Mouse (Mus musculus): ENCODE measurements around the gene Bhlhe23.
A peak's percentile ranks its signal among the peaks of the same experiment; 100 is the strongest.

Bhlhe23 gene

GRCm38 (mm10) chr2:180725414-180725778 lies 51.3 kb downstream of the Bhlhe23 start:
- no peak for DNase-seq (ENCODE audit: low spot score)

- DNase-seq (ENCODE audit: low spot score): peak; percentile 62
These were observed 51.9 kb downstream of the Bhlhe23 start, which contains the start of gene Slc17a9 for GRCm38 (mm10) chr2:180724585-180725413. Gene Slc17a9 (plus strand): TSS chr2:180725263.
